Mouse (Mus musculus): ENCODE data around the gene Dnajc6. TPM values are rescaled to one million over a fixed set of nuclear protein-coding genes. Genes with fewer than 3 reads are reported as not detected.

The Dnajc6 gene
- total RNA-seq, 2 experiments from 2014 or later: 317 to 331 TPM

GRCm38 (mm10) chr4:101563607-101564006 lies 67.2 kb downstream of the Dnajc6 start:
- no peak for DNase-seq (ENCODE audit: extremely low spot score in 1 of 2, low spot score in 1 of 2)

GRCm38 (mm10) chr4:101564746-101565417 lies 68.4 kb downstream of the Dnajc6 start:
- DNase-seq (ENCODE audit: extremely low spot score in 1 of 2, low spot score in 1 of 2): no peak

GRCm38 (mm10) chr4:101569076-101569475 lies 72.6 kb downstream of the Dnajc6 start:
- DNase-seq (ENCODE audit: extremely low spot score in 1 of 2, low spot score in 1 of 2): no peak

- no peak for DNase-seq (ENCODE audit: extremely low spot score in 1 of 2, low spot score in 1 of 2)
These were observed 75.7 kb downstream of the Dnajc6 start for GRCm38 (mm10) chr4:101572142-101572541.

GRCm38 (mm10) chr4:101575307-101575706 lies 78.9 kb downstream of the Dnajc6 start:
- no peak for DNase-seq (ENCODE audit: extremely low spot score in 1 of 2, low spot score in 1 of 2)

- DNase-seq (ENCODE audit: extremely low spot score in 1 of 2, low spot score in 1 of 2): no peak
These were observed 82.3 kb downstream of the Dnajc6 start for GRCm38 (mm10) chr4:101578720-101579119.

- no peak for DNase-seq (ENCODE audit: extremely low spot score in 1 of 2, low spot score in 1 of 2)
These were observed 83.1 kb downstream of the Dnajc6 start for GRCm38 (mm10) chr4:101579517-101579916.

GRCm38 (mm10) chr4:101581156-101581555 lies 84.7 kb downstream of the Dnajc6 start:
- DNase-seq (ENCODE audit: extremely low spot score in 1 of 2, low spot score in 1 of 2): no peak

GRCm38 (mm10) chr4:101582882-101583281 lies 86.4 kb downstream of the Dnajc6 start:
- no peak for DNase-seq (ENCODE audit: extremely low spot score in 1 of 2, low spot score in 1 of 2)

- DNase-seq (ENCODE audit: extremely low spot score in 1 of 2, low spot score in 1 of 2): no peak
These were observed 88.3 kb downstream of the Dnajc6 start for GRCm38 (mm10) chr4:101584524-101585454.

GRCm38 (mm10) chr4:101585455-101586184 lies 89.2 kb downstream of the Dnajc6 start:
- DNase-seq (ENCODE audit: extremely low spot score in 1 of 2, low spot score in 1 of 2): no peak

GRCm38 (mm10) chr4:101588932-101589331 lies 92.5 kb downstream of the Dnajc6 start:
- DNase-seq (ENCODE audit: extremely low spot score in 1 of 2, low spot score in 1 of 2): no peak

GRCm38 (mm10) chr4:101589771-101590170 lies 93.3 kb downstream of the Dnajc6 start:
- DNase-seq (ENCODE audit: extremely low spot score in 1 of 2, low spot score in 1 of 2): no peak

- DNase-seq (ENCODE audit: extremely low spot score in 1 of 2, low spot score in 1 of 2): no peak
These were observed 95.0 kb downstream of the Dnajc6 start for GRCm38 (mm10) chr4:101591400-101591799.

GRCm38 (mm10) chr4:101592466-101592865 lies 96.0 kb downstream of the Dnajc6 start:
- DNase-seq (ENCODE audit: extremely low spot score in 1 of 2, low spot score in 1 of 2): no peak

- no peak for DNase-seq (ENCODE audit: extremely low spot score in 1 of 2, low spot score in 1 of 2)
These were observed 105.3 kb downstream of the Dnajc6 start for GRCm38 (mm10) chr4:101601758-101602157.

- no peak for DNase-seq (ENCODE audit: extremely low spot score in 1 of 2, low spot score in 1 of 2)
These were observed 107.2 kb downstream of the Dnajc6 start for GRCm38 (mm10) chr4:101603635-101604034.

GRCm38 (mm10) chr4:101616520-101616919 lies 120.1 kb downstream of the Dnajc6 start:
- DNase-seq (ENCODE audit: extremely low spot score in 1 of 2, low spot score in 1 of 2): no peak

- DNase-seq (ENCODE audit: extremely low spot score in 1 of 2, low spot score in 1 of 2): no peak
These were observed 121.3 kb downstream of the Dnajc6 start for GRCm38 (mm10) chr4:101617742-101618141.

GRCm38 (mm10) chr4:101620206-101620605 lies 123.8 kb downstream of the Dnajc6 start:
- DNase-seq (ENCODE audit: extremely low spot score in 1 of 2, low spot score in 1 of 2): no peak

- DNase-seq (ENCODE audit: extremely low spot score in 1 of 2, low spot score in 1 of 2): no peak
These were observed 124.8 kb downstream of the Dnajc6 start for GRCm38 (mm10) chr4:101621241-101621640.
